Mouse (Mus musculus) cerebellum, adult 2 months (tissue): ENCODE measurements around the gene 1700061G19Rik. TPM values are rescaled to one million over a fixed set of nuclear protein-coding genes. Genes with fewer than 3 reads are reported as not detected.

Source experiments
- DNase-seq, 2 experiments: peaks; one replicate each; pipeline ENCODE4 v3.0.0; 2021
- H3K27ac ChIP-seq: fragments of 200-500 bp; 2 replicates; pipeline ENCODE4 v1.5.1; 2012; ENCODE audit warnings: low read length, control low read depth, inconsistent platforms; ENCODE audit not compliant: insufficient read depth
- H3K27me3 ChIP-seq: fragments of 200-500 bp; 2 replicates; pipeline ENCODE4 v1.6.1; 2012; ENCODE audit warnings: inconsistent platforms, mild to moderate bottlenecking, low read length, moderate library complexity; ENCODE audit not compliant: control insufficient read depth, insufficient read depth
- H3K4me1 ChIP-seq: fragments of 200-500 bp; 2 replicates; pipeline ENCODE4 v1.6.1; 2011; ENCODE audit warnings: low read length; ENCODE audit not compliant: control insufficient read depth, insufficient read depth
- H3K4me3 ChIP-seq: fragments of 200-500 bp; replicated peaks from 2 replicates; pipeline ENCODE3; 2011; ENCODE audit warnings: mild to moderate bottlenecking, low read depth, low read length, control low read depth; ENCODE audit not compliant: insufficient read depth
- CTCF ChIP-seq: fragments of 200-500 bp; IDR thresholded peaks from 2 replicates; pipeline ENCODE4 v1.5.1; 2011; ENCODE audit warnings: low read depth, mild to moderate bottlenecking, control low read depth, low read length, moderate library complexity, borderline replicate concordance; ENCODE audit not compliant: insufficient read depth
- POLR2A ChIP-seq: fragments of 200-500 bp; IDR thresholded peaks from 2 replicates; pipeline ENCODE4 v1.6.1; 2011; ENCODE audit warnings: low read length, control low read depth, borderline replicate concordance; ENCODE audit not compliant: insufficient read depth
- WGBS: fragments of 180-500 bp; shearing (Covaris S2); methylation state at CpG from one replicate; pipeline ENCODE4 v1.1.7; 2018; 5-methylcytosine and 5-hydroxymethylcytosine counted together
- polyA plus RNA-seq: library from polyadenylated mRNA; depleted of rRNA; stranded (reverse); fragments of >200 nt; gene quantifications from 2 replicates; pipeline ENCODE4 v1.2.3, GENCODE M21; 2012

1700061G19Rik gene
- polyA plus RNA-seq, 1 experiment: not detected

- no peak for TF ChIP-seq POLR2A
- no peak for TF ChIP-seq CTCF
- H3K27ac ChIP-seq: no peak overlapping the region
- 100% methylated on average over 1 of the region's 1 CpGs for WGBS
Observed at GRCm38 (mm10) chr17:56833381-56833780, 41.9 kb upstream of the 1700061G19Rik start.

GRCm38 (mm10) chr17:56836336-56836735, 38.9 kb upstream of the 1700061G19Rik start:
- DNase-seq: no peak
- TF ChIP-seq POLR2A: no peak
- TF ChIP-seq CTCF: no peak
- H3K4me1 ChIP-seq: no peaks in the 10 kb centered on the region
- WGBS: 90% methylated on average over 8 of the region's 8 CpGs
- H3K27ac ChIP-seq: no peak overlapping the region
- H3K27me3 ChIP-seq: no peaks in the 10 kb centered on the region
- H3K4me3 ChIP-seq: no peak overlapping the region

More at GRCm38 (mm10) chr17:56833381-56833780, 41.9 kb upstream of the 1700061G19Rik start:
- Histone ChIP-seq H3K4me1 (no peaks in the 10 kb centered on the region), H3K4me3 (no peak overlapping the region), H3K27me3 (no peaks in the 10 kb centered on the region)
- no peak for DNase-seq

GRCm38 (mm10) chr17:56840524-56840923, 34.8 kb upstream of the 1700061G19Rik start:
- H3K4me3 ChIP-seq: no peak overlapping the region
- no peaks in the 10 kb centered on the region for H3K4me1 ChIP-seq
- 88% methylated on average over 7 of the region's 7 CpGs for WGBS
- TF ChIP-seq POLR2A (no peak), CTCF (no peak)
- no peaks in the 10 kb centered on the region for H3K27me3 ChIP-seq
- no peak for DNase-seq
- H3K27ac ChIP-seq: no peak overlapping the region

- no peak overlapping the region for H3K27ac ChIP-seq
- 84% methylated on average over 5 of the region's 5 CpGs for WGBS
- no peak for TF ChIP-seq CTCF
- no peak for TF ChIP-seq POLR2A
Observed at GRCm38 (mm10) chr17:56842173-56842572, 33.1 kb upstream of the 1700061G19Rik start.

GRCm38 (mm10) chr17:56843678-56844077, 31.6 kb upstream of the 1700061G19Rik start:
- 83% methylated on average over 5 of the region's 5 CpGs for WGBS
- no peaks in the 10 kb centered on the region for H3K4me1 ChIP-seq
- DNase-seq: no peak

More at GRCm38 (mm10) chr17:56842173-56842572, 33.1 kb upstream of the 1700061G19Rik start:
- Histone ChIP-seq H3K4me3 (no peak overlapping the region), H3K27me3 (no peaks in the 10 kb centered on the region), H3K4me1 (no peaks in the 10 kb centered on the region)
- DNase-seq: no peak

GRCm38 (mm10) chr17:56848785-56849184, 26.5 kb upstream of the 1700061G19Rik start:
- no peak for DNase-seq
- H3K4me3 ChIP-seq: no peak overlapping the region
- TF ChIP-seq POLR2A (no peak), CTCF (no peak)
- H3K27ac ChIP-seq: no peak overlapping the region
- H3K4me1 ChIP-seq: no peaks in the 10 kb centered on the region
- H3K27me3 ChIP-seq: no peaks in the 10 kb centered on the region
- WGBS: 85% methylated on average over 5 of the region's 5 CpGs

More at GRCm38 (mm10) chr17:56843678-56844077, 31.6 kb upstream of the 1700061G19Rik start:
- TF ChIP-seq POLR2A: no peak
- TF ChIP-seq CTCF: no peak
- Histone ChIP-seq H3K27me3 (no peaks in the 10 kb centered on the region), H3K4me3 (no peak overlapping the region), H3K27ac (no peak overlapping the region)

GRCm38 (mm10) chr17:56849710-56850109, 25.6 kb upstream of the 1700061G19Rik start:
- DNase-seq: no peak
- TF ChIP-seq CTCF (no peak), POLR2A (no peak)
- WGBS: 81% methylated on average over 13 of the region's 13 CpGs
- H3K4me1 ChIP-seq: no peaks in the 10 kb centered on the region
- H3K27me3 ChIP-seq: no peaks in the 10 kb centered on the region
- H3K4me3 ChIP-seq: no peak overlapping the region
- no peak overlapping the region for H3K27ac ChIP-seq

- no peak for DNase-seq
- no peak overlapping the region for H3K4me3 ChIP-seq
- 72% methylated on average over 3 of the region's 3 CpGs for WGBS
- no peaks in the 10 kb centered on the region for H3K27me3 ChIP-seq
- TF ChIP-seq POLR2A (no peak), CTCF (no peak)
- no peak overlapping the region for H3K27ac ChIP-seq
- no peaks in the 10 kb centered on the region for H3K4me1 ChIP-seq
Observed at GRCm38 (mm10) chr17:56851167-56851566, 24.1 kb upstream of the 1700061G19Rik start.
